Mouse (Mus musculus): ENCODE measurements around the gene Bloc1s5.

DNA sequence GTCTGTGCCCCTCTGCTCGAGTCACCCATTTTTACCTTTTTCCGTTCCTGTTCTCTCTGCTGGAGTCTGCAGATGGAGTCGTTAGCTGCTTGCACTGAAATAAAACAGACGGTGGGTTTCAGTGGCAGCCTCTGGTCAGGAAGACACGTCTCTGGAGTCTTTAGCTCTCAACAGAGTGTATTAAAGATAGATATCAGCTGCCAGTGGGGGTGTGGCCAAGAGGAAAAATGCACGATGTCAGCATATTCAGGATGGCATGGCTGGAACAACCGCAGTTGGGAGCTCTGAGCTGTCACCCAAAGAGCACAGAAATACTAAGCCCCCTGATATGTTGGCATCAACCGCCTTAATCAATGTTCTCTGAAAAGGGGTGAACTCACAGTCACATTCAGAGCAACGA is 22.3 kb downstream of the Bloc1s5 start:
- TF ChIP-seq CTCF (IDR thresholded peaks at IDR 0.05; ENCODE audit: borderline replicate concordance, insufficient read depth, low read depth, low read length) = no peak
- no peak for TF ChIP-seq POLR2A (IDR thresholded peaks at IDR 0.05; ENCODE audit: borderline replicate concordance, insufficient read depth, low read length)
